Mouse (Mus musculus): ENCODE data around the gene Slc25a38.
A peak's percentile ranks its signal among the peaks of the same experiment; 100 is the strongest.
"Not testable (repeated sequence)": the region's sequence is repeated elsewhere in the genome, so short reads cannot be mapped to it uniquely, and the experiment has no call there.

Slc25a38 gene

GRCm38 (mm10) chr9:120099304-120099703, 10.9 kb upstream of the Slc25a38 start:
- no peak for DNase-seq (ENCODE audit: low spot score in 2 of 2)

- no peak for DNase-seq (ENCODE audit: low spot score in 2 of 2)
Observed at GRCm38 (mm10) chr9:120101165-120101564, 9.0 kb upstream of the Slc25a38 start.

- DNase-seq (ENCODE audit: low spot score in 2 of 2): not testable (repeated sequence)
Observed at GRCm38 (mm10) chr9:120108953-120109352, 1.2 kb upstream of the Slc25a38 start.

GRCm38 (mm10) chr9:120111156-120111945, 1.2 kb downstream of the Slc25a38 start:
- no peak for DNase-seq (ENCODE audit: low spot score in 2 of 2)

GRCm38 (mm10) chr9:120112472-120112871, 2.3 kb downstream of the Slc25a38 start:
- DNase-seq (ENCODE audit: low spot score in 2 of 2): no peak

- DNase-seq (ENCODE audit: low spot score in 2 of 2): no peak
Observed at GRCm38 (mm10) chr9:120113456-120113855, 3.3 kb downstream of the Slc25a38 start.

GRCm38 (mm10) chr9:120114051-120114788, 4.0 kb downstream of the Slc25a38 start:
- DNase-seq (ENCODE audit: low spot score in 2 of 2): no peak

- DNase-seq (ENCODE audit: low spot score in 2 of 2): no peak
Observed at GRCm38 (mm10) chr9:120114789-120115151, 4.6 kb downstream of the Slc25a38 start.

- no peak for DNase-seq (ENCODE audit: low spot score in 2 of 2)
Observed at GRCm38 (mm10) chr9:120115580-120115979, 5.4 kb downstream of the Slc25a38 start.

GRCm38 (mm10) chr9:120116184-120116624, 6.0 kb downstream of the Slc25a38 start:
- DNase-seq (ENCODE audit: low spot score in 2 of 2): no peak

- no peak for DNase-seq (ENCODE audit: low spot score in 2 of 2)
Observed at GRCm38 (mm10) chr9:120118212-120118611, 8.0 kb downstream of the Slc25a38 start.

GRCm38 (mm10) chr9:120120503-120120902, 10.3 kb downstream of the Slc25a38 start:
- no peak for DNase-seq (ENCODE audit: low spot score in 2 of 2)

GRCm38 (mm10) chr9:120126868-120127267, 16.7 kb downstream of the Slc25a38 start:
- DNase-seq (ENCODE audit: low spot score in 2 of 2): no peak

- peak; percentile 95 to 96 for DNase-seq (ENCODE audit: low spot score in 2 of 2)
Observed at GRCm38 (mm10) chr9:120127538-120128251, 17.5 kb downstream of the Slc25a38 start, which contains the start of gene Rpsa. Rpsa (plus strand) TSS chr9:120127689.

- DNase-seq (ENCODE audit: low spot score in 2 of 2): no peak
Observed at GRCm38 (mm10) chr9:120129276-120129675, 19.1 kb downstream of the Slc25a38 start.

GRCm38 (mm10) chr9:120131784-120132288, 21.7 kb downstream of the Slc25a38 start:
- DNase-seq (ENCODE audit: low spot score in 2 of 2): no peak

- DNase-seq (ENCODE audit: low spot score in 2 of 2): no peak
Observed at GRCm38 (mm10) chr9:120132980-120133754, 23.0 kb downstream of the Slc25a38 start.

GRCm38 (mm10) chr9:120133755-120134475, 23.7 kb downstream of the Slc25a38 start:
- no peak for DNase-seq (ENCODE audit: low spot score in 2 of 2)

GRCm38 (mm10) chr9:120134529-120135160, 24.5 kb downstream of the Slc25a38 start:
- no peak for DNase-seq (ENCODE audit: low spot score in 2 of 2)

GRCm38 (mm10) chr9:120135454-120135853, 25.3 kb downstream of the Slc25a38 start:
- no peak for DNase-seq (ENCODE audit: low spot score in 2 of 2)
